Mouse (Mus musculus) embryonic facial prominence, embryonic 14.5 days (tissue): ENCODE data around the gene Zfp281. TPM values are rescaled to one million over a fixed set of nuclear protein-coding genes. Genes with fewer than 3 reads are reported as not detected.

Experiments used
- ATAC-seq: fragments of 200-750 bp; cut with Nextera tagmentation; 2 replicates; pipeline ENCODE4 v1.8.0; 2017; ENCODE audit warnings: low read depth, moderate number of reproducible peaks, moderate TSS enrichment
- DNase-seq: peaks from one replicate; pipeline ENCODE4 v3.0.0-alpha.2; 2015; ENCODE audit warnings: low spot score
- H3K27ac ChIP-seq: fragments of 300-500 bp; sonication (generic); replicated peaks from 2 replicates; pipeline ENCODE4 v1.5.1; 2014; ENCODE audit warnings: low read depth, mild to moderate bottlenecking, low read length, moderate library complexity
- H3K27me3 ChIP-seq: fragments of 300-500 bp; sonication (generic); replicated peaks from 2 replicates; pipeline ENCODE4 v1.6.1; 2014; ENCODE audit warnings: low read length; ENCODE audit not compliant: control insufficient read depth, insufficient read depth
- H3K36me3 ChIP-seq: fragments of 300-500 bp; sonication (generic); 2 replicates; pipeline ENCODE4 v1.6.1; 2014; ENCODE audit warnings: low read length, mixed read lengths; ENCODE audit not compliant: control insufficient read depth, insufficient read depth
- H3K4me1 ChIP-seq: fragments of 300-500 bp; sonication (generic); 2 replicates; pipeline ENCODE4 v1.6.1; 2014; ENCODE audit warnings: antibody characterized with exemption, low read length; ENCODE audit not compliant: control insufficient read depth, insufficient read depth
- H3K4me2 ChIP-seq: fragments of 300-500 bp; sonication (generic); 2 replicates; pipeline ENCODE4 v1.6.1; 2014; ENCODE audit warnings: low read depth, mild to moderate bottlenecking, low read length, moderate library complexity, mixed read lengths
- H3K4me3 ChIP-seq: fragments of 300-500 bp; sonication (generic); 2 replicates; pipeline ENCODE4 v1.5.1; 2014; ENCODE audit warnings: low read depth, mild to moderate bottlenecking, low read length
- H3K9ac ChIP-seq: fragments of 300-500 bp; sonication (generic); 2 replicates; pipeline ENCODE4 v1.6.1; 2014; ENCODE audit warnings: low read depth, mild to moderate bottlenecking, low read length, moderate library complexity, mixed read lengths
- H3K9me3 ChIP-seq: fragments of 300-500 bp; sonication (generic); 2 replicates; pipeline ENCODE4 v1.6.1; 2016; ENCODE audit warnings: low read length; ENCODE audit not compliant: control insufficient read depth
- WGBS: fragments of 180-500 bp; shearing (Covaris S2); extraction: QIAGEN DNeasy Blood & Tissue Kit; methylation state at CpG from one replicate; pipeline ENCODE4 v1.1.7; 2014; 5-methylcytosine and 5-hydroxymethylcytosine counted together
- polyA plus RNA-seq: library from polyadenylated mRNA; unstranded; fragments of >200 nt; fragmentation: Nextera tagmentation; extraction: Ambion mirVana; gene quantifications from 2 replicates; pipeline ENCODE4 v1.2.1, GENCODE M21; 2014

Gene Zfp281
- polyA plus RNA-seq, 1 experiment from 2014 or later: 19.5 TPM

DNA sequence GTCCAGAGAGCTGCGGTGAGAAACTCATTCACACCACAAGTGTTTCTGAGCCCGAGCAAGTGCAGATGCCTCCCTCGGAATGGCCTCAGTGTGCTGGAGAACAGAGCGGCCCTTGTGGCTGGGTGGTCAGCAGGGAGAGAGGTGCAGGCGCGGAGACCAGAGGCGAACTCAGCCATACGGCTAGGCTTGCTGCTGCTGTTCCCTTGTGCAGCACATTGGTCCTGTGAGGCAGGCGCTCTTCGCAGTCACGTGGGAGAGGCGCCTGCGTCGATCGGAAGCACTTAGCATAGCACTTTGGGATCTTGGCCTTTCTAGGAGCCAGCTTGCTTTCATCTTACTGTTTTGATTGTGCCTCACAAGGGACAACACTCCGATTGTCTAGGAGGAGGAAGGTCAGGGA is 45.7 kb downstream of the Zfp281 start:
- ATAC-seq (peak; percentile 37; the same call in 1 of the 2 replicates), DNase-seq (no peak)
- WGBS: 20% methylated on average over 16 of the region's 16 CpGs
- H3K4me1 ChIP-seq: no peaks in the 10 kb centered on the region; the same call in 1 of the 2 replicates
- no peak overlapping the region for H3K27ac ChIP-seq
- 0 out of 2 replicates have a peak overlapping the region, but pooled peaks have one; percentile 11 for H3K9ac ChIP-seq
- H3K4me3 ChIP-seq: no peak overlapping the region
- no peaks in the 10 kb centered on the region for H3K27me3 ChIP-seq
- H3K36me3 ChIP-seq: no peaks in the 10 kb centered on the region
- peak overlapping the region; percentile 37; the same call in 1 of the 2 replicates for H3K4me2 ChIP-seq
- H3K9me3 ChIP-seq: no peaks in the 10 kb centered on the region

DNA sequence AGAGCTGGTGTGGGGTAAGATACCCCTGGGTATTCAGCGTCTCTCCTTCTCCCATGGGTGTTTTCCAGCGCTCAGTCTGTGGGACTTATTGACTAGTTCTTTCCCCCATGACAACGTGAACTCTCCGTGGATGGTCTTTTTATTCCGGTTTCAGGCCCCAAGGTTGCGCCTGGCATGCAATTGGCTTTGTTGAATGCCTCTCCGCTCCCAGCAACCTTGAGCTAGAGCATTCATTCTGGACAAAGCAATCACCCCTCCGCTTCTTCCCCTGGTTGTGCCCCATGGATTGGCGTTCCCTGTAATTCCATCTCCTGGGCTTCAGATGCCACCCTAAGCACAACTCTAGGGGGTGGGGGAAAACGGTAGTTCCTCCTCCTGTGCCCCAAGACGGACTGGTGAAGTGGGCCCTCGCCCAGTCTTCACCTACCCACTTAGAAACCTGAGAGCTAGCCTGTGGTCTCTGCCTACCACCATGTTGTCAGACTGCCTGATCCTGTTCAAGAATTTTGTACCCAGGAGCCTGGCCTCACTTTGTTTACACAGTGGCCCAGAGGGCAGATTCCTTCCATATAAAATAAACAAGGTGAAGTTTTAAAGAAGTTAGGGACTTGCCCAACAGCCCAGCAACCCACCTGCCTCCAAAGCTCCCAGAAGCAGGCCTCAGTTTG is 47.2 kb downstream of the Zfp281 start:
- Histone ChIP-seq H3K4me3 (no peak overlapping the region), H3K36me3 (no peaks in the 10 kb centered on the region), H3K4me1 (no peaks in the 10 kb centered on the region; the same call in 1 of the 2 replicates), H3K27me3 (no peaks in the 10 kb centered on the region), H3K9ac (no peak overlapping the region), H3K9me3 (no peaks in the 10 kb centered on the region), H3K27ac (no peak overlapping the region), H3K4me2 (no peak overlapping the region)
- no peak for DNase-seq
- no peak for ATAC-seq
- 86% methylated on average over 12 of the region's 12 CpGs for WGBS

DNA sequence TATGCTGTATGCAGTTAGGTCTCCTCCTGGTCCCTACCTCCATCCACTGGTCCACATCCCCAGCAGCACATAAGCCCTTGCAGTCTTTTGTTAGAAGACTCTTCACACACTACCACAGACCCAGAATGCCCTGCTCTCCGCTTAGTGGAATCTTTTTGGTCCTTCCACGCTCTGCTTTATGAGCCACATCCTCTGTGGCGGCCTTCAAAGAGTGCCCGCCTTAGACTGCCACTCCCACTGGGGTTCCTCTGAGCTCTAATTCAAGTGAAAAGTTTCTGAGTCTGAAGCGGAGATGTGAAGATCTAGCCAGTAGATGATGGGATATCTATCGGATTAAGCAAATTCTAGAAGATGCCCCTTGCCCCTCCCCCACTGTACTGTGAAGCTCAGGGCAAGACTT is 47.9 kb downstream of the Zfp281 start:
- WGBS: 84% methylated on average over 6 of the region's 6 CpGs

DNA sequence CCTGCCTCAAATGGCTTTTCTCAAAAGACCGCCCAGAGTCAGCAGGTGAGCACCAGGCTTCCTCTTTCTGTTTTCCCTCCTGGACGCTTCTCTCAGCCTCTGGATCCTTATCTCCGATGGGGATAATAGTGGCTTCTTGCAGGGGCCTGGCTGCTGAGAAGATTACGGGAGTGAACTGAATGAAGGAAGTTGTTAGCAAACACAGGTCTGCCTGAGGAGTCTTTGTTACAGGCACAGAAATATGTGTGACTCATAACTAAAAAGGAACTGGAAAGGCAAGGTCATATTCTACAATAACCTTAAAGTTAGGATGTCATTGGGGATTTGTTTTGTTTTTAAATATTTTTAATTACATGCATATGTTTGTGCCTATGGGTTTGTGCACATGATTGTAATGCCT is 48.6 kb downstream of the Zfp281 start:
- WGBS: 57% methylated on average over 4 of the region's 4 CpGs
- Histone ChIP-seq H3K4me3 (no peak overlapping the region), H3K9ac (no peak overlapping the region), H3K4me1 (no peaks in the 10 kb centered on the region; the same call in 1 of the 2 replicates), H3K4me2 (no peak overlapping the region), H3K27me3 (no peaks in the 10 kb centered on the region), H3K27ac (no peak overlapping the region), H3K36me3 (no peaks in the 10 kb centered on the region), H3K9me3 (no peaks in the 10 kb centered on the region)
- DNase-seq: no peak
- no peak for ATAC-seq

More for the DNA sequence above, 47.9 kb downstream of the Zfp281 start:
- H3K4me3 ChIP-seq: no peak overlapping the region
- H3K9me3 ChIP-seq: no peaks in the 10 kb centered on the region
- no peak for ATAC-seq
- no peaks in the 10 kb centered on the region for H3K27me3 ChIP-seq
- no peak overlapping the region for H3K27ac ChIP-seq
- H3K9ac ChIP-seq: no peak overlapping the region
- no peak for DNase-seq
- no peak overlapping the region for H3K4me2 ChIP-seq
- no peaks in the 10 kb centered on the region; the same call in 1 of the 2 replicates for H3K4me1 ChIP-seq
- H3K36me3 ChIP-seq: no peaks in the 10 kb centered on the region

DNA sequence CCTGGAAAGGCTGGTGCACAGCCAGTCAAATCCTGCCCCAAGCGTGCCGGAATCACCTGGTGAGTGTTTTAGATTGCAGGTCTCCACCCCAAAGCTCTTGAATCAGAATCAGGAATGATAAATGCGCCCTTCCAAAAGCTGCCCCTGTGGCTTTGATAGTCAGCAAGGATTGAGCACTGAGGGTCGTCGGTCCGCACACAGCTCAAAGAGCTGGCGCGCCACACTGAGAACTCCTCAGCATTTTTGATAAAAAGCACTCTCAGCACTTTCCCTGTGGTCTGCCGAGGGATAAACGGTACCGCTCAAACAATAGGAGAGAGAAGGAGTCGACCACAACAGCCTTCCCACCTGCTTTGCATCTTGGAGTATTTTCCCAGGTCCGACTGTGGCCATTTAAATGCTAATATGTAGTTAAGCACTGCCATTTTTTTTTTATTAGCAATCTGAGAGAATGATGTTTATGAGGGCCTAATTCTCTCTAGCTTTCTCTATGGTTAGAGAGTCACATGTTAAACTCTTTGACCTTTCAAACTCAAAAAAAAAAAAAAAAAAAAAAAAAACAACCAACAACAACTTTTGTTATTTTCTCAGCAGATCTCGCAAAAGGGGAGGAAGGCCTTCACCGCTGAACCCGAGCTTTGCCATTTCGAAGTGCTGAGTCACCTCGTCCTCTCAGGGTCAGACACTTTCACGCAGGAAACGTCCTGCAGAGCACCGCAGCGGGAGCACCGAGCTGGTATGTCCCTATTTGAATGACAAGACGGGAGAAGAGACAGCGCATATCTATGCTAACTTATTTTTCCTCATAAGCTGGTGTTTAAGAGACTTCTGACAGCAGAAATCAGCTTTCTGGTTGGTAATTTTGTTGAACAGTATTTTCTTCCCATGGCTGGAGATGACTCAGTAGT is 50.1 kb downstream of the Zfp281 start:
- no peaks in the 10 kb centered on the region for H3K36me3 ChIP-seq
- 25% methylated on average over 25 of the region's 25 CpGs for WGBS
- no peak overlapping the region for H3K4me2 ChIP-seq
- no peaks in the 10 kb centered on the region; the same call in 1 of the 2 replicates for H3K4me1 ChIP-seq
- DNase-seq (no peak), ATAC-seq (no peak)
- no peaks in the 10 kb centered on the region for H3K9me3 ChIP-seq
- no peak overlapping the region for H3K9ac ChIP-seq
- no peaks in the 10 kb centered on the region for H3K27me3 ChIP-seq
- no peak overlapping the region for H3K27ac ChIP-seq
- no peak overlapping the region for H3K4me3 ChIP-seq

DNA sequence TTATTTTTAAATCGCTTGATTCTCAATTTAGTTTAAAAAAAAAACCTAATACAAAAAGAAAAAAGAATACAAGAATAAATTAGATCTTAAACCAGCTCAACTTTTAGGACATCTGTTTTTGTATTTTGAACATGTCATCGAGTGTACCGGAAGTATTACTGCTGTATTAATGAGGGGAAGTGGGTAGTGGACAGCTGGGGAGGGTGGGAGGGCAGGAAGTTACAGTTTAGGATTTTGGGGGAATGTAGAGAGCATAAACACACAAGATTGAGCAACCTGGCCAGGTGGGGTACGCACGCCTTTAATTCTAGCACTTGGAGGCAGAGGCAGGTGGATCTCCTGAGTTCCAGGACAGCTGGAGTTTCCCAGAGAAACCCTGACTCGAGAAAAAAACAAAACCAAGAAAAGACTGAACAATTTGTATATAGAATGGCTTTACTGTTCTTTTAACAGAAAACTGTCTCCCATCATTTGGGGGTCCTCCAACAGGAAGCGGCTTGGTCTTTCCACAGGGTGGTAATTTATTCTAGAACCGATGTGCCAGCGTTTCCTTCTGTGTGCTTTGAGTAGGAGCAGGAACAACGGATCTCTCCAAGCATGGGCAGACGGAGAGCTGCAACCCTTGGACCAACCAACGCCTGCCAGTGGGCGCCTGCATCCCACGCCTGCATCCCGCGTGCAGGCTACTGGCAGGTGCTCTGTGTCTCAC is 51.2 kb downstream of the Zfp281 start:
- no peaks in the 10 kb centered on the region for H3K27me3 ChIP-seq
- no peak overlapping the region for H3K9ac ChIP-seq
- no peaks in the 10 kb centered on the region; the same call in 1 of the 2 replicates for H3K4me1 ChIP-seq
- no peak overlapping the region for H3K4me2 ChIP-seq
- DNase-seq: no peak
- H3K27ac ChIP-seq: no peak overlapping the region
- no peaks in the 10 kb centered on the region for H3K9me3 ChIP-seq
- ATAC-seq: no peak
- WGBS: 87% methylated on average over 16 of the region's 16 CpGs
- no peak overlapping the region for H3K4me3 ChIP-seq
- no peaks in the 10 kb centered on the region for H3K36me3 ChIP-seq

DNA sequence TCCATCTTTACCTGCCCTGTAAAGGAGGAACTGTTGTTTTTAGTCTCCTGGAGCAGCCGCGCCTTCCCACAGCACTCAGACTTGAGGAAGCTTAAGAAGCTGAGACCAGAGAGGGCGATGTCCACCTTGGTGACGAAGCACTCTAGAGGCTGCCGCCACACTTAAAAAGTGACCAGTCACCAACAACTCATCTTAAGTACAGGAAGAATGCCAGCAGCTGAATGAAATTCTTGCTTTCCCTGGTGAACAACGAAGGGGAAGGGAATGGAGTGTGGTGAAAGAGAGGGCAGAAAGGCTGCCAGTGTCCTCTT is 51.7 kb downstream of the Zfp281 start:
- Histone ChIP-seq H3K4me2 (no peak overlapping the region), H3K36me3 (no peaks in the 10 kb centered on the region), H3K9me3 (no peaks in the 10 kb centered on the region), H3K27me3 (no peaks in the 10 kb centered on the region), H3K4me3 (no peak overlapping the region), H3K4me1 (no peaks in the 10 kb centered on the region; the same call in 1 of the 2 replicates), H3K9ac (no peak overlapping the region), H3K27ac (no peak overlapping the region)
- ATAC-seq (no peak), DNase-seq (no peak)
- WGBS: 87% methylated on average over 6 of the region's 6 CpGs

DNA sequence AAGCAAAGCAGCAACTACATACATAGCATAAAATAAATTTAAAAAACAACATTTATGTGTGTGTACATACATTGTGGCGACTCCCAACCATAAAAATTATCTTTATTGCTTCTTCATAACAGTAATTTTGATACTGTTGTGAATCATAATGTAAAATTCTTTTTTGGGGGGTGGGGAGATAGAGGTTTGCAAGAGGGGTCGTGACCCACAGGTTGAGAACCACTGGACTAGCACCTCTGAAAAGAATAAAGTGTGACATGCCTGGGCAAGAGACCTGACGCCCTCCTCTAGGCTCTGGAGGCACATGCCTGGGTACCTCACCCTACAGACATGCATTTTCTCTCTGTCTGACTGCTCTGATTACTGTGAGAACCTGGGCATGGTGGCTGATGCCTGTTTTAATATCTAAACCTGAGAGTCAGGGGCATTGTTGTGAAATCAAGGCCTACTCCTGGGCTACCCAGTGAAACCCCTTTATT is 53.2 kb downstream of the Zfp281 start:
- Histone ChIP-seq H3K27ac (no peak overlapping the region), H3K9me3 (no peaks in the 10 kb centered on the region), H3K4me3 (no peak overlapping the region), H3K4me2 (no peak overlapping the region), H3K36me3 (no peaks in the 10 kb centered on the region), H3K27me3 (no peaks in the 10 kb centered on the region), H3K4me1 (peaks cover under 1% of the 10 kb centered on the region; the same call in 1 of the 2 replicates), H3K9ac (no peak overlapping the region)
- WGBS: 79% methylated on average over 3 of the region's 3 CpGs
- ATAC-seq (no peak), DNase-seq (no peak)
